Mouse (Mus musculus): ENCODE results near the gene Calr4.

Calr4 gene

GRCm38 (mm10) chr4:109234185-109234584 lies at the start of gene Calr4:
TSS of gene Calr4 (plus strand) at chr4:109234485.
- no peak for DNase-seq (ENCODE audit: low read depth, low spot score)

- DNase-seq (ENCODE audit: low read depth, low spot score) = no peak
Observed at GRCm38 (mm10) chr4:109185616-109186405, 48.5 kb upstream of the Calr4 start.

- DNase-seq (ENCODE audit: low read depth, low spot score) = no peak
Observed at GRCm38 (mm10) chr4:109191598-109191997, 42.7 kb upstream of the Calr4 start.

GRCm38 (mm10) chr4:109193886-109194285 lies 40.4 kb upstream of the Calr4 start:
- DNase-seq (ENCODE audit: low read depth, low spot score) = no peak

GRCm38 (mm10) chr4:109195900-109196629 lies 38.2 kb upstream of the Calr4 start:
- no peak for DNase-seq (ENCODE audit: low read depth, low spot score)

- DNase-seq (ENCODE audit: low read depth, low spot score) = no peak
Observed at GRCm38 (mm10) chr4:109199069-109199468, 35.2 kb upstream of the Calr4 start.

- peak; percentile 97 for DNase-seq (ENCODE audit: low read depth, low spot score)
Observed at GRCm38 (mm10) chr4:109201582-109202424, 32.5 kb upstream of the Calr4 start, which contains the start of gene Osbpl9. TSS of gene Osbpl9 (minus strand) at chr4:109202272.

GRCm38 (mm10) chr4:109203931-109204330 lies 30.4 kb upstream of the Calr4 start:
- DNase-seq (ENCODE audit: low read depth, low spot score) = no peak

- no peak for DNase-seq (ENCODE audit: low read depth, low spot score)
Observed at GRCm38 (mm10) chr4:109204416-109204815, 29.9 kb upstream of the Calr4 start.

- DNase-seq (ENCODE audit: low read depth, low spot score) = no peak
Observed at GRCm38 (mm10) chr4:109207524-109207923, 26.8 kb upstream of the Calr4 start.

- no peak for DNase-seq (ENCODE audit: low read depth, low spot score)
Observed at GRCm38 (mm10) chr4:109210253-109210652, 24.0 kb upstream of the Calr4 start.

GRCm38 (mm10) chr4:109210881-109211280 lies 23.4 kb upstream of the Calr4 start:
- DNase-seq (ENCODE audit: low read depth, low spot score) = no peak

GRCm38 (mm10) chr4:109213986-109214385 lies 20.3 kb upstream of the Calr4 start:
- no peak for DNase-seq (ENCODE audit: low read depth, low spot score)

- no peak for DNase-seq (ENCODE audit: low read depth, low spot score)
Observed at GRCm38 (mm10) chr4:109218008-109218407, 16.3 kb upstream of the Calr4 start.

GRCm38 (mm10) chr4:109220441-109220940 lies 13.8 kb upstream of the Calr4 start:
- no peak for DNase-seq (ENCODE audit: low read depth, low spot score)

- DNase-seq (ENCODE audit: low read depth, low spot score) = no peak
Observed at GRCm38 (mm10) chr4:109222001-109222400, 12.3 kb upstream of the Calr4 start.

- DNase-seq (ENCODE audit: low read depth, low spot score) = no peak
Observed at GRCm38 (mm10) chr4:109224762-109225552, 9.3 kb upstream of the Calr4 start.

GRCm38 (mm10) chr4:109225606-109226005 lies 8.7 kb upstream of the Calr4 start:
- no peak for DNase-seq (ENCODE audit: low read depth, low spot score)

GRCm38 (mm10) chr4:109226071-109226470 lies 8.2 kb upstream of the Calr4 start:
- DNase-seq (ENCODE audit: low read depth, low spot score) = no peak

GRCm38 (mm10) chr4:109229766-109230279 lies 4.5 kb upstream of the Calr4 start:
- DNase-seq (ENCODE audit: low read depth, low spot score) = no peak
